Comparison of ENCODE assay signal across 22 mouse cellular contexts in the genomic region with DNA sequence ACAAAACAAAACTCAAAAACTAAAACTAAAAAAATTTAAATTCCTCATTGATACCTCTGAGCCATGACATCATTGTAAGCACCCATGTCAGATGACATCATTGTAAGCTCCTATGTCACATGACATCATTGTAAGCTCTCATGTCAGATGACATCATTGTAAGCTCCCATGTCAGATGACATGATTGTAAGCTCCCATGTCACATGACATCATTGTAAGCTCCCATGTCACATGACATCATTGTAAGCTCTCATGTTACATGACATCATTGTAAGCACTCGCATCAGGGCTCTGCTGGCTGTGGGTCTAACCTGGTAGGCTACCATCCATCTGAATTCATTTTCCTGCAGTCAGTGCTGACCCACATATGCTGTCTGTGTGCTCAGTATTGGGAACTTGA. TPM values are rescaled to one million over a fixed set of nuclear protein-coding genes. Genes with fewer than 3 reads are reported as not detected.
DNase-seq lines count a peak whose midpoint lies in the region; TF ChIP-seq lines count a peak whose summit lies in the region.
"Had no signal": no experiment of that assay in that cellular context is flagged by ENCODE, and none has a peak within 500 bp of the region (broad histone marks: within the 10 kb centered on the region; RNA-seq: fewer than 3 reads in every experiment).

No protein-coding gene starts in this region.

- no peak for TF ChIP-seq RAD21 in CH12.LX (IDR thresholded peaks at IDR 0.05; ENCODE audit: low read depth, low read length)

- TF ChIP-seq POLR2A in CH12.LX (IDR thresholded peaks at IDR 0.05; ENCODE audit: low read depth, low read length) = no peak

- H3K4me2 ChIP-seq in CH12.LX (ENCODE audit: insufficient read depth, low read depth, poor library complexity, severe bottlenecking) = no peak overlapping the region
- H3K4me2 ChIP-seq: forebrain, embryonic 13.5 days; heart, embryonic 11.5 days; hindbrain, embryonic 14.5 days had no signal

- H3K4me3 ChIP-seq in CH12.LX (replicated peaks in 1 of 3; ENCODE audit: low read depth in 2 of 3, low read length in 2 of 3, poor library complexity in 1 of 3) = no peak overlapping the region
- H3K4me3 ChIP-seq: forebrain, embryonic 10.5 days; forebrain, embryonic 13.5 days; gastrocnemius, adult 2 months had no signal

- no peak for TF ChIP-seq CTCF in CH12.LX (conservative IDR thresholded peaks at IDR 0.05 in 1 of 2, IDR thresholded peaks at IDR 0.05 in 1 of 2; ENCODE audit: low read depth in 2 of 2, low read length in 2 of 2)

- TF ChIP-seq EP300 in CH12.LX (IDR thresholded peaks at IDR 0.05; ENCODE audit: low read length) = no peak

- H3K79me2 ChIP-seq in CH12.LX (replicated peaks; ENCODE audit: control insufficient read depth, extremely low read depth, insufficient read depth, poor library complexity, severe bottlenecking) = no peaks in the 10 kb centered on the region

- peaks cover 8% of the 10 kb centered on the region for H3K9me3 ChIP-seq in CH12.LX (replicated peaks; ENCODE audit: low read length)
- H3K9me3 ChIP-seq: forebrain, embryonic 10.5 days; forebrain, embryonic 13.5 days; G1E had no signal

- H3K27ac ChIP-seq in CH12.LX (ENCODE audit: insufficient read depth, low read depth) = no peak overlapping the region
- H3K27ac ChIP-seq: forebrain, embryonic 10.5 days; forebrain, embryonic 13.5 days; gastrocnemius, adult 2 months; hindbrain, embryonic 14.5 days; hindbrain, postnatal 0 days had no signal

- in situ Hi-C loops in CH12.LX (cut with MboI; ENCODE audit: low pct_ligation_motif_present, low pct_unique_long_range_greater_than_20kb, low sequenced_read_pairs) = no loop called here

- DNase-seq in 3T3-L1 (ENCODE audit: low read depth, low spot score) (peak; percentile 28), CH12.LX (ENCODE audit: extremely low read depth) (no peak), R1 (ENCODE audit: low read depth, low spot score) (peak; percentile 51), adipocyte (ENCODE audit: low spot score) (no peak)
- DNase-seq in layer of hippocampus, postnatal 14 days (ENCODE audit: low spot score in 2 of 2) = no peak
- no peak for DNase-seq in adrenal gland, adult 8-10 months
- DNase-seq: adrenal gland, postnatal 10 days; adrenal gland, postnatal 36 days; cerebellum, adult 18-20 months; cerebellum, adult 9-10 months; cerebellum, postnatal 14 days; gastrocnemius, adult 2 months; gastrocnemius, postnatal 14 days; heart, postnatal 10 days; heart, postnatal 4 days; kidney, adult 18-20 months had no signal

- dilution Hi-C loops in CH12.LX (cut with MboI; ENCODE audit: extremely low pct_ligation_motif_present, extremely low pct_unique_long_range_greater_than_20kb, low sequenced_read_pairs) = no loop called here

- H3K36me3 ChIP-seq in CH12.LX (replicated peaks in 1 of 2; ENCODE audit: control insufficient read depth in 1 of 2, insufficient read depth in 1 of 2, low read length in 1 of 2) = peaks cover 24 to 50% of the 10 kb centered on the region in 2 experiments
- H3K36me3 ChIP-seq: G1E had no signal

- H3K9ac ChIP-seq in CH12.LX (ENCODE audit: insufficient read depth, low read depth) = no peak overlapping the region
- H3K9ac ChIP-seq: forebrain, embryonic 13.5 days; hindbrain, embryonic 14.5 days had no signal

- no peaks in the 10 kb centered on the region for H3K27me3 ChIP-seq in CH12.LX (replicated peaks)
- H3K27me3 ChIP-seq: forebrain, embryonic 13.5 days had no signal

- peaks cover 25 to 37% of the 10 kb centered on the region in 2 experiments for H3K4me1 ChIP-seq in CH12.LX (ENCODE audit: control insufficient read depth in 1 of 2, insufficient read depth in 2 of 2)
- H3K4me1 ChIP-seq: forebrain, embryonic 13.5 days had no signal

TF ChIP-seq in CH12.LX, 34 proteins besides CTCF, POLR2A, EP300 and RAD21:
- TF ChIP-seq ELF1 (IDR thresholded peaks at IDR 0.05; ENCODE audit: low read depth, low read length) (no peak), UBTF (IDR thresholded peaks at IDR 0.05; ENCODE audit: low read depth, low read length) (no peak), MAFK (IDR thresholded peaks at IDR 0.05; ENCODE audit: insufficient replicate concordance, low read length) (no peak), ETS1 (conservative IDR thresholded peaks at IDR 0.05; ENCODE audit: low read depth, low read length) (peak; percentile 44; the same call in 1 of the 2 replicates), MAZ (IDR thresholded peaks at IDR 0.05; ENCODE audit: low read depth, low read length) (no peak), POLR2AphosphoS2 (IDR thresholded peaks at IDR 0.05; ENCODE audit: low read depth, low read length) (no peak), USF1 (IDR thresholded peaks at IDR 0.05; ENCODE audit: low read depth, low read length) (peak; percentile 12; the same call in 1 of the 2 replicates)

RNA-seq across cellular contexts. Expression of gene Rnf213, which starts 14.3 kb away (rescaled TPM):
- total RNA-seq in CH12.LX (2012; rRNA removed) = 12.4 and 23.2 TPM in 2 replicates
- 3.6 and 4.2 TPM in 2 replicates for total RNA-seq in CH12.LX (2014; rRNA removed)
- 8.2 and 11.2 TPM in 2 replicates for polyA plus RNA-seq in CH12.LX (2012; ENCODE audit: insufficient read length, low read depth)
- 1 to 10 TPM; 3.4 to 3.5 TPM for total RNA-seq in layer of hippocampus, postnatal 14 days (2021)
- 10 to 100 TPM; 28.2 to 41.6 (median 36.2) TPM for total RNA-seq in adrenal gland, adult 8-10 months (2022)

RNA-seq across cellular contexts. Expression of gene Slc26a11, which starts 23.2 kb away (rescaled TPM):
- total RNA-seq in CH12.LX (2012; rRNA removed) (2.7 and 3.3 TPM in 2 replicates), CH12.LX (2014; rRNA removed) (1.4 and 1.9 TPM in 2 replicates)
- 1.6 and 2.6 TPM in 2 replicates for polyA plus RNA-seq in CH12.LX (2012; ENCODE audit: insufficient read length, low read depth)
- 1 to 10 TPM; 4.3 to 6.0 TPM for total RNA-seq in layer of hippocampus, postnatal 14 days (2021)
- 10 to 100 TPM in 2 of 4 experiments, 1 to 10 TPM in 2; 9.0 to 10.2 (median 9.9) TPM for total RNA-seq in adrenal gland, adult 8-10 months (2022)

RNA-seq across cellular contexts. Expression of gene Sgsh, which starts 23.2 kb away (rescaled TPM):
- 9.6 and 10.6 TPM in 2 replicates for total RNA-seq in CH12.LX (2012; rRNA removed)
- total RNA-seq in CH12.LX (2014; rRNA removed) = 3.2 and 3.9 TPM in 2 replicates
- polyA plus RNA-seq in CH12.LX (2012; ENCODE audit: insufficient read length, low read depth) = 5.9 and 12.2 TPM in 2 replicates
- total RNA-seq in layer of hippocampus, postnatal 14 days (2021) = 1 to 10 TPM; 4.3 to 4.8 TPM
- total RNA-seq in adrenal gland, adult 8-10 months (2022) = 10 to 100 TPM; 21.9 to 28.3 (median 24.9) TPM

Comparison
In these comparisons a context has a peak if more than half of its experiments do, and no peak if none do; other contexts are left out.
1. DNase-seq: peak in 3T3-L1 (single experiment) and R1 (single experiment); none in CH12.LX (single experiment), layer of hippocampus, postnatal 14 days (0 of 2), adipocyte (single experiment) and adrenal gland, adult 8-10 months (single experiment).